Mouse (Mus musculus) C2C12 (cell line): Measurements from ENCODE around the gene Tmem121b.

Experiments used
- CTCF ChIP-seq: IDR thresholded peaks from one replicate; pipeline ENCODE4 v1.5.1; 2011; ENCODE audit not compliant: control insufficient read depth, insufficient read depth, insufficient read length
- MAX ChIP-seq: IDR thresholded peaks from one replicate; pipeline ENCODE4 v1.6.1; 2011; ENCODE audit warnings: mild to moderate bottlenecking, control low read depth
- MYOD1 ChIP-seq: IDR thresholded peaks from one replicate; pipeline ENCODE4 v1.6.1; 2011; ENCODE audit warnings: low read depth; ENCODE audit not compliant: control insufficient read depth, insufficient read length

DNA sequence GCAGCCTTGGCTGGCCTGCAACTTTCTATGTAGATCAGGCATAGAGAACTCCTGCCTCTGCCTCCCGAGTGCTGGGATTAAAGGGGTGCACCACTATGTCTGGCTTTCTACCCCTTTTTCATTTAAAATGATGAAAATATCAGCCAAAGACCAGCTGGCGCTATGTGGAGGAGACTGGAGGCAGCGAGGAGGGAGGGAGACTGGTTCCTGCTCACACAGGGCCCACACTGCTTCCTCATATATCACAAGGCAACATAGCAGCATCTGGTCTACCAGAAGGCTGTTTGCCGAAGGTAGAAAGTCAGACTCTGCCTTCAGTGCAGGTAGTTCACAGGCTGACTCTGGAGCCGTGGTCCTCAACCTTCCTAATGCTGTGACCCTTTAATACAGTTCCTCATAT lies 13.2 kb downstream of the Tmem121b start:
- no peak for TF ChIP-seq CTCF
- TF ChIP-seq MYOD1: no peak
- TF ChIP-seq MAX: no peak
